Mouse (Mus musculus) kidney, postnatal 25 days (tissue): ENCODE results near the gene Elmo1.

Experiments
- DNase-seq, 2 experiments: peaks; one replicate each; pipeline ENCODE4 v3.0.0; 2021; ENCODE audit warnings: mixed read lengths in 2 of 2

Gene Elmo1

DNA sequence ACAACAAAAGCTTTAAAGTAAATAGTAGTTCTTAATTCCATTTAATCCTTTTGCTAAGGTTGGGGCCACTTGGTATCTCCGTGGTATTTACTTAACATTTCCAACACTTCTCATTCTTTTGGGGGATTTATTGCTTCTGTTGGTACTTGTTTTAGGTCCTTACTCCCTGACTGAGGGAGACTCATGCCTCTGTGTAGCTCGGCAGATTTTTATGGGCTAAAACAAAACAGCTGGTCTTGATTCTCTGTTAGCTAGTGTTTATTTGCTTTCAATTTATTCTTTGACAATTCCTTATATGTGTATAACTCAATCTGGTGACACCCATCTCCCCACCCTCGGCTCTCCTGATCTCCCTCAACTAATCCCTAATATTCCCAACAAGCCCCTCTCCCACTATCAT is 237.6 kb downstream of the Elmo1 start:
- DNase-seq = no peak

DNA sequence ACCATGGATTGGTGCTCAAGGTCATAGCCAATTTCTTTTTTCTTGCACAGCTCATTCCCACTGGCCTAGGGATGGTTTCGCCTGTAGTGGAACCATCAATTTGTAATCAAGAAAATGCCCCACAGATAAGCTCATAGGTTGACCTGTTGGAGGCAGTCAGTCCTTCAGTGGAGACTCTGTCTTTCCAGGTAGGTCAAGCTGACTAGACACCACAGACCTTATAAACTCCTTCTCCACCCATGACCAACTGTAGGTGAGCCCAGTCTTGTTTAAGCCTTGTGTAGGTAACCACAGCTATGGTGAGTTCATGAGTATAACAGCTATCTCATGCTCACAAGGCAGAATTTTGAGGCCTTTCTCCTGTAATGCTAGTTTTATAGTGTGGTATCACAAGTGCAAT is 238.3 kb downstream of the Elmo1 start:
- no peak for DNase-seq

DNA sequence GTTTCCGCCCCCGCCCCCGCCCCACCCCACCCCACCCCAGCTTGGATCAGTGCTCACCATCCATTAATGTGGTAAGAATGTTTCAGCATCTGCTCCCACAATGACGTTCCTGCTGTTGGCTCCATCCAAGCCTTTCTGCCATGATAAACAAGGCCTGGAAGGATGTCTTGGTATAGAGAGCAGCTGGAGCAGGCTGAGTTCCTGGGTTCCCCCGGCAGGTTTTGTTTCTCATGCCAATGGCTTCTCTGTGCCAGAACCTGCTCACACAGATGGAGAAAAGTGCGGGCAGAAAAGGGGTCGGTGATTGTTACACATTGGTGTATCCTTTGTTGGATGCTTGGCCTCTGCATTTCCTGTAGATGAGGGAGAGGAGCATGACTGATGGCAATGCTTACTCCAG is 240.6 kb downstream of the Elmo1 start:
- DNase-seq = no peak

DNA sequence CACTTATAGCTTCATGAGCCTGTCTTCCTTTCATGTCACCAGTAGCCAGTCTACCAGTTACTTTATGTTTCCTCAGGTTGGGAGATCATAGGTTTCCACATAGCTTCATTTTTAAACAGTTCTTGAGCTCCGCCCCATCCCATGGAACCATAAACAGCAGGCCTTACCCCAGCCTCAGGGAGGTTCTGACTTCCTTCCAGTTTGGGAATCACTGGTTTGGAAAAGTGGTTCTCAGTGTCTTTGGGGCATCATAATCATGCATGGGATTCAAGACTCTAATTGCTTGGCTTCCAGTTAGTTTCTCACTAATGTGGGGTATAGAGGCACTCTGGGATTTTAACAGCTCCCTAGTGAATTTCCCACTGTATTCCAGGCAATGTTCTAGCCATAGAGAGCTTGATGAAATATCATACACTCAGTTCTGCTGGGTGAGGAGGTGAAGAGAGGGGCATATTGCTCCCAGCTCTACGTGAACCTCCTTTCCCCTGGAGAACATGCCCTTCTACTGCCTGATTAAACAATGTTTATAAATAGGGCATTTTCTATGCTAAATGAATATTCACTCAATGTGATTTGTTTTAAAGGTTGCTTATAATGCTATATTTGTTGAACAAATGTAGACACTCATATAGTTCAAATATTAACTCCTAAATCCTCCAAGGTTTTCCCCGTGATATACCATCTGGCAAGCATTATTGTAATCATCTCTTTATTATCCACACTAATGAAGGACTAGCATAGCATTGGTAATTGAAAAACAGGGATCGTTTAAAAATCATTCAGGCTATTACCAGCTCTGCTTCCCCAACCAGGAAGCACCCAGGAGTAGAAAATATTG is 244.9 kb downstream of the Elmo1 start:
- no peak for DNase-seq

DNA sequence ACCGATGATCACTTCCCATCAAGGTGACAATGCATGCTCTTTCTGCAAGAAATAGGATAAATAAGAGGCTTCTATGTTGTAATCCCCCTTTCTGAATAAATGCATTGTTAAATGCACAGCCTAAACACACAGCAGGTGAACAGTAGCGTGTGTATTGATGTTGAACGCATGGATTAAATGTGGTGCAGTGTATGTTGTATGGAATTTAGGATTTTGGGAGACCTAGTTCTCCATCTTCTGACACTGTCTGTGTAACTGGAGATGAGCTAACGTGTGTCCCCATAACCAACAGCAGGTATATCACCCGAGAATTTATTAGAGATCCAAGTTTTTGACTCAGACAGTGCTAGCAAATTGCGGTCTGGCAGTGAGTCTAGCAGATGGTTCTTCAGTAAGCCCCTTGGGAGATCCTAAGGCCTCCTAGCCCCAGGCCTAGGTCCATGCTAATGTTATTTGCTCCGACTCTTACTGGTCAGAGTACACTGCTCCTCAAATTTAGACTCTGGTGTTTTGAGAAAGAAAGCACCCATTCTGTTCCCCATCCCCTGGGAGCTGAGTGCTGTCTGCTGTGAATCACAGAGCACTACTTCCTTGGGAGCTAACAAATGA is 245.6 kb downstream of the Elmo1 start:
- no peak for DNase-seq

DNA sequence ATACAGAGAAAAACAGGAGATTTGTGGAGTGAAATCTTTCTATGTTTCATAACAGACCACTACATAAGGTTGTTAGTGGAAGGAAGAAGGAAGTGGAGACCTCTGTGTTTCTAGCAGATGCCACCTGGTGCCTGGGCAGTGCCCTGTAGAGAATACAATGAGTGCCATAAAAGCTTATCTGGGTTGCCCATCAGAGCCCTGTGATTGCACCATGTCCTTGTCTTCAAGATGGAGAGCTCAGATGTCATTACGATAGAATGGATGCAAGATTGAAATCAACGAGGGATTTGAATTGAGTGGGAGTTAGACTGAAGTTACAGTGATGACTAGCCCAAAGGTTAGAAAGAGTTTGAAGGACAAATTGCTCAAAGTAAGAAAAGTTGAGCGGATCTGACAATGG is 252.5 kb downstream of the Elmo1 start:
- DNase-seq = no peak

DNA sequence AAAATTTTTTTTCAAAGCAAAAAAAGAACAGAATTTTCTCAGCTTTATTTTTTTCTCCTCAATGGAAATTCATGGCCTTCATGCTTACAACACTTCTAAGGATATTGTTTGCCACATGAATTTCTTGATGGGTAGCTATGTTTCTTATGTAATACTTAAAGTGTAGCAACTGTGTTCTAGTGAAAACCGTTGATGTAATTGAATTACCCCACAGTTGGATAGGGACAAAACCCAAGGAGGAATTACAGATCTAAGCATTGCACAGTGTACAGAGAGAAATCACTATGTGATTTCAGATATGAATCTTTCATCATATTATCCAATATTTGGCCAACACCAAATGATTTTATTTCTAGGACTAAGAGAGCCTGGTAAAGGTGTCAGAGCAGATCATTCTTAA is 259.4 kb downstream of the Elmo1 start:
- DNase-seq = no peak

DNA sequence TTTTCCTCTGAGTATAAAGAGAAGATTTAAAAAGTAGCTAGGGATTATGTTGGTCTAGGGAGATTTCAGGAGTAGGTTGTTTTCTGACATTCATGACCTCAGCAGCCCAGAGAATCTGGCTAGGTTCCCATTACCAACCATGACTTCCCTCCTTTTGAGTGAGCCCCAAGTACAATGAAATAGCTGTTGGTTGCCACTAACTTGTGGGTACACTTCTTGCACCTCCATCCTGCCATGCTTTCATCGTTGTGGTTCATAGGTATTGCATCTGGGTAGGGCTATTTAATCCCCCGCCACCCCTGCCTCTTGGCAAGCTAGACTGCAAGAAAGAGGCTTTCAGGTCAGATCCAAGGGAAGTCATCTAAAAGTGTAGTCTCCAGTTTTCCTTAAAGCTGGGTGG is 262.2 kb downstream of the Elmo1 start:
- DNase-seq = no peak

DNA sequence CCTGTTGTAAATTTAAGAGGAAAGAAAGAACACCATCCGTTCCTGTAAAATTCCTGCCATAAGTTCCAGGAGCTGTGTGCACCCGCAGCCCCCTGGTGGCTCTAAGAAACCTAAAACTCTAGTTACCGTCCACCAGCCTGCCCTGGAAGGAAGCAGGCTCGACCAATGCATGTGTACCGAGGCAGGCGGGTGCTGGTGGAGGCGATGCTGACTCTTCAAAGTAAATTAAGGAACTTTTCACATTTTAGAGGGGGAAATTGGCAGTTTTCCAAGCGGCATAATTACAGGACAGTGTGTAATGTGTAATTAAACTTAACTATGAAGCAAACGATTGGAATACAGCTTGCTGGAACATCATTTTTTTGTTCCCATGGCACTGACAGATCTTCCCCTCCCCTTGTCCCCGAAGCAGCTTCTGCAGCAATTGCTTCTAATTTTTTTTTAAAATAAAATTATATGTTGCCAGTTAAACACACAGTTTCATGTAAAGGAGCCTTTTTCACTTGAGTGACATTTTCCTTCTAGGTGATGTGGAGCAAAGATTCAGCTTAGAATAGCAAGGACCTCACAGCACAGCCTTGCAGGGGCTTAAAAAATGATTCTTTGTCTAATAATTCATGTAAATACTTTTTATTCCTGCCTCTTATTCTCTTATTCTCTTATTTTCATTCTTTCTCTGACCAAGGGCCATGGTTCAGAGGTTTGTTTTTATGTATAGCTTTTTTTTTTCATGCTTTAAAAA is 263.6 kb downstream of the Elmo1 start:
- DNase-seq = no peak

DNA sequence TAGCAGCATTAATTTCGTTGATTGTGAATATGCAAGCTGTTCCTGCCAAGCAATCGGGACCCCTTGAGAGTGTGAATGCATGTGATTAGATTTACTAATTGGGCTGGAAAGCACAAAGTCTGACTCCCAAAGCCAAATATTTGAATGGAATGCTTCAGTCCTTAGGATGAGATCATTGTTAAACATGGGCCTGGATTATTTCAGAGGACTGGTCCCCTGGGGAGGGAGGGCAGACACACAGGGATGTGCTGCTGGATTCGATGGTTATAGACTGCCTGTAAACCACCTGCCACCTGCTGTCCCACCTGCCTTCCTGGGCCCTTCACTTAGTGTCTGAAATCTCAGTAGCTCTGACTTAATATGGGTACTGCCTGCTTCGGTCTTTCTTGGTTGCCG is 264.2 kb downstream of the Elmo1 start:
- DNase-seq = no peak

DNA sequence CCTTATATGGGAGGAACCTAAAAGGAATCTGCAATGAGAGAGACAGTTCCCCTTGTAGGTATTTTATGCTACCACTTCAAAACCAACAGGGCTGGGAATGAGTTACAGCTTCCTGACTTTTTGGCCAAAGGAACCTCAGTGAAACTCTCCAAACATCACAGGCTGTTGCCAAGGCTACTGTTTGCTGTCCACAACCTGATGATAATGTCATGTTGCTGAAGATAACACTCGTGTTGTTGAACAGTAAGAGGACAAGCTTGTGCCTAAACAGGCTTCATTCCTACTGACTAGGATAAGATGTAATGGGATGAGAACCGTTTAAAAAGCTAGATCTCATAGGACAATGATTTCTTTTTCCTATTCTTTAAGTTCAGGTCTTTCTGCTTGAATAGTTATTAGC is 272.1 kb downstream of the Elmo1 start:
- no peak for DNase-seq

DNA sequence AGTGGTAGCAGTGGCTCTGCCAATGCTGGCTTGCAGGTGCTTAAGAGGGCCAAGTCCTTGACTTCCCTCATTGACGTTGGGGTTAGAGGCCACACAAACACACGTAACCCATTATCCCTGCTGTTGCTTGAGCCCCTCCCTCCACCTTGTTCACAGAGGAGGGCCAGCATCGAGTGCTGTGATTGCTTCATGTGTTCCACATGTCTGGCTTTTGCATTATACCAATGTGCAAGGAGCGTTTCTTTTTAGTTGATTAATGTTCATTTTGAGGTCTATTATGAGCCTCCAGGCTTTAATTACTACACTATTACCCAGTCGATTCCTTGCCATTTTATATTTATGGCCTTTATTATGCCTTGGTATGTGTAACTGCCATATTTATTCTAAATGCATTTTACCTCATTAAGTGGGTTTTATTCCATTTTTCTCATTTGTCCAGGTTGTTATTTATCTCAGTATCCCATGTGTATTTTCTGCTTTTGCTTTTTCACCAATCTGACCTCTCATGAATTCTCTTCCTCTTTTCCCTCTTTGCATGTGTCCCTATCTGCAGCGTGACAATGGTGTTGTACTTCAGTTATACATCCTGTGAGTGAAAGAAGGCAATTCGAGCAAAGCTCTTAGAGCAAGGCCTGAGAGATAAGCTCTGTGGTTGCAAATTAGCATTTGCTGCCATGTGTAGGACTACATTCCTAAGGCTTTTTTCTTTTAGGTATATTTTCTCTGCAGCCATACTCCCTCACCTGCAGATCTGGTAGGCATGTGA is 275.6 kb downstream of the Elmo1 start:
- no peak for DNase-seq

DNA sequence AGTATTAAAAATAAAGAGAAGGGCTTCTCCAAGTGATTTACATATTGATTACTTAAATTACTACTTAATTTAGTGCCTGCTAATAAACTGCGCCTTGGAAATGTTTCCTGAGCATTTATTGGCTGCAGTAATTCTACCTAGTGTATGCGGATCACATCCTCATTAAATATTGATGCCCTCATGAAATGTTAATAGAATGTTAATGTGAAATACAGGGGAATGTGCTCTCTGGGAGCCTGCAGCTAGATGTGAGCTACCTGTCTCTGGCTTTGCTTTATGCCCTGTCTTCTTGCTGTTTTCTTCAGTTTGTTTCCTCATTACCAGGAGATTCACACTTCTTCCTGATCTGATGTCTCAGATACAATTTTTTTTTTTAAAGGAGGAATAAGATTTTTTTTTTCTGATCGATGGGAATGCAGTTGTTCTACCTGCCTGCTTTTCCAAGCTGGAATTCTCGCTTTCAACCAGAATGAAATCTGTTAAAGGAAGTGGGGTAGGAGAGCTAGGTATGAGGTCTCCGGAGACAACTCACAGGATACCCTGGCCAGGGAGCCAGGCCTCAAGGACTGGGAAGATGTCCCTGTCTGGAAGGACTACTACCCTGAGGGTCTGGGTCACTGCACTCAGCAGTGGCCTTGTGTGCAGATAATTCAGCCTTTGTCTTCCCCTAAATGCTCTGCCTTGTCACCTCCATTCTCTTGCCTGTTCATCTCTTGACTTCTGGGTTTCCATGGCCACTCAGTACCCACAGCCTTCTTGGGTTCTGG is 279.8 kb downstream of the Elmo1 start:
- no peak for DNase-seq

DNA sequence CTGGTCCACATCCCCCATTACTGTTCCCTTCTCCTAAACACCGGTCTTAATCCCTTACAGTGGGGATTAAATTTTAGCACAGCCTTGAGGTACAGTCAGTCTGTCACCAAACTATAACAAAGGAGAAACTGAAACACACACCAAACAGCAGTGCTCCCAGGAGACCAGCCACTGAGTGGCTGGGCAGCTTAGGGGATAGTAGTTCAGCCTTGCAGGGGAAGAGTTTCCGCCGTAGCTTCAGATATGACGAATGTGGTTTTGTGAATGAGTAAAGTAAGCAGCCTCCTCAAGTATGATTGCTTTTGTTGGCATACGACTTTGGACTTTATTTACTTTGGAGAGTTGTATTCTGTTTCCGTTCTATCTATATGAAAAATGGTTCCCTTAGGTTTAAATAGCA is 281.1 kb downstream of the Elmo1 start:
- no peak for DNase-seq

DNA sequence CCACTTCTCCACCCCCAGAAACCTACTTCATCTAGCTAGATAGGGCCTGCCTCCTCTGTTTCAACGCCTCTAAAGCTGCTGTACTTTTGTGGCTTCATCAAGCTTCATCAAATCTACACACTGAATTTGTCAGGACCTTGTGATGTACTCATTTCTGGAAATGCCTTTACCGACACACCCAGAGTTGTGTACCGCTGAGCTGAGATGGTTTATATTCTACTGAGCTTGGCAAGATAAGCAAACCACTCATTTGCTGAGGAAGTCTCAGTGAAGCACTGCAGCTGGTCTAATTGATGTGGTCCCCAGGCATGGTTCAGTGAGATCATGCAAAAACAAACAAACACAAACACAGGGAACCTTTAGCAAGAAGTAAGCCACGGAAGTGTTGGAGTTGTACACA is 281.9 kb downstream of the Elmo1 start:
- DNase-seq = no peak

DNA sequence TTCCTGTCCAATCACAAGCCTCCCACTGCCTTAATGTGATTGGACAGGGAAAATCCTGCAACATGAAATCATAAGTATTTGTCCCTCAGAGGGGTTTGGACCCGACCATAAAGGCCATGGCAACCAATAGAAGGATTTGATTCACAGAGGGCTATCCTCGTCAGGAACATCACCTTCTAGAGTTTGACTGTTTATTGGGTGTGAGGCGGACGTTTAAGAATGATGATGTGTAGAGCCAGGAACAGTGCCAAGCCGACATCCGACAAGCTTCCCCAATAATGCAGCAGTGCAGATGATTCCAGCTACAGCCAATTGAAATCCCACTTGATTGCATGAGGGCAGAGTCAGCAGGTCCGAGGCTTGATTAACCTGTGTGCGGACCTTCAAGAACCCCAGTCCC is 288.5 kb downstream of the Elmo1 start:
- no peak for DNase-seq

DNA sequence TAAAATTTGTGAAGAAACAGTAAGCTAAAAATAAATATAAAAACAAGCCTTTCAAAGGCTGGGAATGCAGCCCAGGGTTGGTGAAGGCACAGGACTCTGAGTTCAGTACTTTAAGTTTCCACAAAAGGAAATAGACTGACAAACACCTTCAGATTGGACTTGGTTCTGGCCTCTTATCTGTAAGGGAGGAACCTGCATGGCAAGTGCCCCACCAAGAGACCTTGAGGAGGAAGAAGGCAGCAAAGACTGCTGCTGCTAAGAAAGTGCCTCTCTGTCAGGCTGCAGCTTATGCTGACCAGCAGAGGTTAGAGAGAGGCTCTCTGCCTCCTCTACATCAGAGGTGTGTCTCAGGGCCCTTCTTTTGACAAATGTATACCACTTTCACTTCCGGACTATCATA is 293.5 kb downstream of the Elmo1 start:
- DNase-seq = no peak

DNA sequence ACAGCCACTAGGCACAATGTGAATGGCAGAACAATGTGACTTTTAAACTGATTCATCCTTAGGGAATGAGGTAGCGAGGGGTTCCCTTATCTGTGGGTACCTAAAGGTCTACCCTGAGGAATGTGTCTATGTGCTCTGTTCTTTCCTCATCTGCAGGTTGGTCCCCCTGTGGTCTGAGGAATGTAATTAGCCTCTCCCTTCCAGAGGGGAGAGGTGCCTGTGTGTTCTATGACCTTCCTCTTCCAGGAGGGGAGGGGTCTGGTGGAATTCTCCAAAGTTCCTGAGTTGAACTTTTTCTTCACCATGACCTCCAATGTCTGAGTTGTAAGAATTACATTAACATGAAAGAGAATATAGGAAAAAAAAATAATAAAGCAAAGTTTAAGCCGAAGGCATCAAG is 294.4 kb downstream of the Elmo1 start:
- no peak for DNase-seq

DNA sequence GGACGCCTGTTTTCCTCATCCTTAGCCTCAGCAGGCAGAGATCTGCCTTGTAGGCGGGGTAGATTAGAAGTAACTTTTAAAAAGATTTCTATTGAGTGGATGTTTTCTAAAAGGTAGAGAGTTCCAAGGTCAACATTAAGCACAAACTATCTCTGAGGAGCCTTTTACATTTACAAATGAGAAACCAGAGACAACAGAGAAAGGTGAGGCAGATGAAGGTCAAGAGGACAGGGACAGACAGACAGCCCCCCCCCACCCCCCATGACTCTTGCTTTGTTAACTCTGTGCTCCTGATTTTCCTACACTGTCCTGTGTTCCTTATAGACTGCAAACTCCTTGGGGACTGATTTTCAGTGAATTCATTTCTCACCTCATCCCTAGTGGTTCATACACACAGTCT is 295.0 kb downstream of the Elmo1 start:
- DNase-seq = no peak

DNA sequence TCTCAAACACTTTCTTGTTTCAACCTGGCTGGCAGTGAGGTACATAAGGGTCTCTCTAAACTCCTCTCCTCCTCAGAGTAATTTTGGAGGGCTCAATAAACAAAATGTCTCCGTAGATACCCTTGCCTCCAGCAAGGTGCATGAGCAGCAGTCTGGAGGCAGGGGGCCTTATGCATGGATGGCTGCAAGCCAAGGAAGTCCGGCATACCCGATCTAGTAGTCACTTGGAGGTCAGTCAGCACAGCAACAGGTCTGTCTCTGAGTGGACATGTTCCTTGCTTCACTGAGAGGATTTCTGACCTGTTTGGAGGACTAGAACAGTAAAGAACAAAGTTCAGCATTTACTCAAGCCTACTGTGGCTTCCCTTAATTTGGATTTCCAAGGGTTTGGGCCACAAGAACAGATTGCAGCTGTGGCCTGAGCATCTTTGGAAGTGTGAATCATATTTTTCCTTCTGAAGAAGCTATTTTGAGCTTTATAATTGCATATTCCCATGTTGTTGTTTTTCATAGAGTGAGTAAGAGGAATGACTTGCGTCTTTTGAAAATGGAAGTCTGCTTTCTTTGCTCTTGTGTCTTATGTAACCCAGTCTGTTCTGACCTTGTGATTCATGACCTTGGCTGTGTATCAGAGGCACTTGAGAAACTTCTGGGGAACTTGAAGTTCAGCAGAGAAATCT is 296.2 kb downstream of the Elmo1 start:
- DNase-seq = no peak

DNA sequence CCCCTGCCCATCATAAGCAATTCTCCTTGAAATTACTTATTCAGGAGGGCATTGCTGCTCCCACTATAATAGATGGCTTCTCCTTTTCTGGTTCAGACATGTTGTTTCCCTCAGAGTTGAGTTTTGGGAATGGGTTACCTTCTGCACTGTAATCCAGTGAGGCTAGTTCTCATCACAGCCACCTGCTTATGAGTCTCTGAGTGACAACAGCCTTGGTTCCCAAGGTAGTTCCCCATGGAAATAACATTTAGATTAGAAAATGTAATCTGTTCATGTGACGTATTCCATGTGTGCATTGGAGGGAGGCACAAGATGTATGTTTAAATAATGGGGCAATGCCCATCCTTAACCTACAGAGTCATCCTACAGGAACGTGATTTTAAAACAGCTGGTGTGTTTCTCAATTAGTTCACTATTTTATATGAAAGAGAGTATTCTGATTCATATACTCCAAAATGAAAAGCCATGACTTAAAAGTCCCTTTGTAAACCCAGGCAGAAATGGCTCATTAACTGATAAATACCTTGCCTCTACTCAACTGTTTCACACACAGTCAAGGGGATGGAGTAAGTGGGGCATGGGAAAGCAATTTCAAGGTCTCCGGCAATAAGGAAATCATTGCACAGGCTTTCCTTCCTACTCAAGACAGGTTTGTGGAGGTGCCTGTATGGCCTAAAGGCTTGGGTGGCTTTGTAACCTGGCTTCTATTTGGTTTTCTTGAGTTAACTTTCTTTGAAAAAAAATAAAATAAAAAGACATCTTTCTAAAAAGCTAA is 302.6 kb downstream of the Elmo1 start:
- no peak for DNase-seq
